Mouse (Mus musculus): Measurements from ENCODE around the gene Gm2174.

Gene Gm2174

GRCm38 (mm10) chrX:56447524-56448015 is at the start of gene Gm2174:
Gene Gm2174, plus strand, starts transcription at chrX:56447965.
- DNase-seq (ENCODE audit: low read depth, low spot score), result no peak

- no peak for DNase-seq (ENCODE audit: low read depth, low spot score)
These were observed 43.1 kb upstream of the Gm2174 start for GRCm38 (mm10) chrX:56404646-56405045.

GRCm38 (mm10) chrX:56405482-56405881 is 42.3 kb upstream of the Gm2174 start:
- no peak for DNase-seq (ENCODE audit: low read depth, low spot score)

- no peak for DNase-seq (ENCODE audit: low read depth, low spot score)
These were observed 41.6 kb upstream of the Gm2174 start for GRCm38 (mm10) chrX:56406128-56406527.

- no peak for DNase-seq (ENCODE audit: low read depth, low spot score)
These were observed 31.5 kb upstream of the Gm2174 start for GRCm38 (mm10) chrX:56416277-56416676.

GRCm38 (mm10) chrX:56417541-56417940 is 30.2 kb upstream of the Gm2174 start:
- no peak for DNase-seq (ENCODE audit: low read depth, low spot score)

- DNase-seq (ENCODE audit: low read depth, low spot score), result no peak
These were observed 17.2 kb upstream of the Gm2174 start for GRCm38 (mm10) chrX:56430601-56431000.

GRCm38 (mm10) chrX:56435758-56436283 is 11.9 kb upstream of the Gm2174 start:
- DNase-seq (ENCODE audit: low read depth, low spot score), result no peak

GRCm38 (mm10) chrX:56446487-56447428 is 1.0 kb upstream of the Gm2174 start:
- no peak for DNase-seq (ENCODE audit: low read depth, low spot score)

GRCm38 (mm10) chrX:56454671-56455371 is 7.1 kb downstream of the Gm2174 start, which contains the start of gene Ints6l:
Gene Ints6l, plus strand, starts transcription at chrX:56454857.
- DNase-seq (ENCODE audit: low read depth, low spot score), result peak; percentile 82

- DNase-seq (ENCODE audit: low read depth, low spot score), result peak; percentile 91
These were observed 7.8 kb downstream of the Gm2174 start for GRCm38 (mm10) chrX:56455372-56456246.

- peak; percentile 6 for DNase-seq (ENCODE audit: low read depth, low spot score)
These were observed 8.6 kb downstream of the Gm2174 start for GRCm38 (mm10) chrX:56456379-56456778.

- no peak for DNase-seq (ENCODE audit: low read depth, low spot score)
These were observed 14.5 kb downstream of the Gm2174 start for GRCm38 (mm10) chrX:56462020-56462933.

GRCm38 (mm10) chrX:56464906-56465305 is 17.1 kb downstream of the Gm2174 start:
- DNase-seq (ENCODE audit: low read depth, low spot score), result no peak

GRCm38 (mm10) chrX:56467688-56468087 is 19.9 kb downstream of the Gm2174 start:
- DNase-seq (ENCODE audit: low read depth, low spot score), result peak; percentile 7

- peak; percentile 4 for DNase-seq (ENCODE audit: low read depth, low spot score)
These were observed 20.7 kb downstream of the Gm2174 start for GRCm38 (mm10) chrX:56468422-56468821.

GRCm38 (mm10) chrX:56474035-56474434 is 26.3 kb downstream of the Gm2174 start:
- DNase-seq (ENCODE audit: low read depth, low spot score), result no peak

GRCm38 (mm10) chrX:56477553-56477952 is 29.8 kb downstream of the Gm2174 start:
- DNase-seq (ENCODE audit: low read depth, low spot score), result no peak

GRCm38 (mm10) chrX:56481906-56482305 is 34.1 kb downstream of the Gm2174 start:
- DNase-seq (ENCODE audit: low read depth, low spot score), result no peak

GRCm38 (mm10) chrX:56489758-56490157 is 42.0 kb downstream of the Gm2174 start:
- DNase-seq (ENCODE audit: low read depth, low spot score), result peak; percentile 77
